Mouse (Mus musculus) brain, embryonic 14.5 days (tissue): Measurements from ENCODE around the gene Sh3bp5.

ENCODE experiments used
- CTCF ChIP-seq: fragments of 200-500 bp; IDR thresholded peaks from 2 replicates; pipeline ENCODE4 v1.5.1; 2012; ENCODE audit warnings: inconsistent platforms, mild to moderate bottlenecking, moderate library complexity, borderline replicate concordance; ENCODE audit not compliant: insufficient read depth, insufficient read length; ENCODE audit errors: extremely low read depth
- POLR2A ChIP-seq: fragments of 200-500 bp; IDR thresholded peaks from 2 replicates; pipeline ENCODE4 v1.6.1; 2012; ENCODE audit warnings: mild to moderate bottlenecking, inconsistent platforms, borderline replicate concordance; ENCODE audit not compliant: poor library complexity, insufficient read depth, insufficient read length, severe bottlenecking; ENCODE audit errors: extremely low read depth

DNA sequence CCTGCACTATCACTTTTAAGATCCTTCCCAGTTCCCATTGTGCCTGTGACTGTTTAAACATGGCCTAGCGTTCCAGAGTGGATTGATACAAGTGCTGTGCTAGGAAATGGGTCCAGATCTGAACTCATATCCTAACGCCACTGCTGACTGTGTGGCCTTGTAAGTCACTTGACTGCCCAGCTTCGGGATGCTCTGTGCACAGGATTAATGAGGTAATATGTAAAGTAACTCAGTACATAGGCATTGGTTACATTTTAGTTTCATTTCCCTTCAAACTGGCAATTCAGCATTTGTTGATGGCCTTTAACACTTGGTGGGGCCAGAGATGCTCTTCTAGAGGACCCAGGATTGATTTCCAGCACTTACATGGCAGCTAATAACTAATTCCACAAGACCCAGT, 59.5 kb downstream of the Sh3bp5 start:
- TF ChIP-seq POLR2A (no peak), CTCF (no peak)
